Mouse (Mus musculus) adrenal gland, postnatal 25 days (tissue): ENCODE data around the gene Rsrp1. TPM values are rescaled to one million over a fixed set of nuclear protein-coding genes. Genes with fewer than 3 reads are reported as not detected.

Source experiments
- DNase-seq: peaks from one replicate; pipeline ENCODE4 v3.0.0; 2021; ENCODE audit warnings: mixed read lengths
- total RNA-seq: library from RNA; stranded (reverse); gene quantifications from 2 replicates; pipeline ENCODE4 v1.2.3, GENCODE M21; 2021

The Rsrp1 gene
- total RNA-seq, 1 experiment from 2014 or later: 640 TPM

GRCm38 (mm10) chr4:134963021-134963776 lies 39.8 kb downstream of the Rsrp1 start:
- DNase-seq: peak; percentile 46

GRCm38 (mm10) chr4:134967887-134968604 lies 44.7 kb downstream of the Rsrp1 start:
- DNase-seq: no peak

- DNase-seq: no peak
Observed at GRCm38 (mm10) chr4:134968605-134968976, 45.2 kb downstream of the Rsrp1 start.

GRCm38 (mm10) chr4:134975261-134975928 lies 52.0 kb downstream of the Rsrp1 start:
- no peak for DNase-seq

- DNase-seq: no peak
Observed at GRCm38 (mm10) chr4:134975929-134976308, 52.5 kb downstream of the Rsrp1 start.

Other genes starting within 250 kb of the Rsrp1 start
- 16.7 and 22.0 TPM in 2 replicates for gene Man1c1, start 219.3 kb upstream of the Rsrp1 start, total RNA-seq
- 42.4 and 43.3 TPM in 2 replicates for gene Ldlrap1, start 155.6 kb upstream of the Rsrp1 start, total RNA-seq
- gene Maco1, start 70.2 kb upstream of the Rsrp1 start, total RNA-seq: 39.2 and 40.0 TPM in 2 replicates
- gene Rhd, start 59.1 kb upstream of the Rsrp1 start, total RNA-seq: 0.33 TPM in 1 of 2 replicates, not detected in the other
- 337 and 444 TPM in 2 replicates for gene Tmem50a, start 8.6 kb upstream of the Rsrp1 start, total RNA-seq
- 109 TPM in 2 replicates for gene Syf2, start 7.3 kb downstream of the Rsrp1 start, total RNA-seq
- gene Runx3, start 197.1 kb downstream of the Rsrp1 start, total RNA-seq: 1.0 and 1.7 TPM in 2 replicates